Mouse (Mus musculus) intestine, postnatal 0 days (tissue): ENCODE results near the gene Adamts9. TPM values are rescaled to one million over a fixed set of nuclear protein-coding genes. Genes with fewer than 3 reads are reported as not detected.

Experiments
- ATAC-seq: fragments of 200-750 bp; cut with Nextera tagmentation; 2 replicates; pipeline ENCODE4 v1.8.0; 2017; ENCODE audit warnings: mild to moderate bottlenecking, moderate TSS enrichment, moderate library complexity
- H3K27ac ChIP-seq: fragments of 300-500 bp; sonication (generic); 2 replicates; pipeline ENCODE4 v1.5.1; 2014; ENCODE audit warnings: mild to moderate bottlenecking, low read depth, low read length, moderate library complexity
- H3K27me3 ChIP-seq: fragments of 300-500 bp; sonication (generic); replicated peaks from 2 replicates; pipeline ENCODE4 v1.6.1; 2014; ENCODE audit warnings: low read length, mixed read lengths; ENCODE audit not compliant: control insufficient read depth, insufficient read depth
- H3K36me3 ChIP-seq: fragments of 300-500 bp; sonication (generic); 2 replicates; pipeline ENCODE4 v1.6.1; 2014; ENCODE audit warnings: mild to moderate bottlenecking, moderate library complexity; ENCODE audit not compliant: control insufficient read depth, insufficient read depth
- H3K4me1 ChIP-seq: fragments of 300-500 bp; sonication (generic); replicated peaks from 2 replicates; pipeline ENCODE4 v1.6.1; 2014; ENCODE audit warnings: antibody characterized with exemption, low read length, mixed read lengths; ENCODE audit not compliant: control insufficient read depth, insufficient read depth
- H3K4me2 ChIP-seq: fragments of 300-500 bp; sonication (generic); replicated peaks from 2 replicates; pipeline ENCODE4 v1.6.1; 2014; ENCODE audit warnings: low read depth, mild to moderate bottlenecking, moderate library complexity
- H3K4me3 ChIP-seq: fragments of 300-500 bp; sonication (generic); 2 replicates; pipeline ENCODE4 v1.5.1; 2014; ENCODE audit warnings: low read depth, low read length
- H3K9ac ChIP-seq: fragments of 300-500 bp; sonication (generic); 2 replicates; pipeline ENCODE4 v1.6.1; 2014; ENCODE audit warnings: mild to moderate bottlenecking, low read depth, low read length
- H3K9me3 ChIP-seq: fragments of 300-500 bp; sonication (generic); 2 replicates; pipeline ENCODE4 v1.6.1; 2016; ENCODE audit warnings: mixed run types; ENCODE audit not compliant: control insufficient read depth
- CTCF ChIP-seq: sonication (generic); IDR thresholded peaks from 2 replicates; pipeline ENCODE4 v1.5.1; 2016; ENCODE audit warnings: low read depth, mild to moderate bottlenecking, control low read depth, antibody characterized with exemption, moderate library complexity
- WGBS: fragments of 180-500 bp; shearing (Covaris S2); extraction: QIAGEN DNeasy Blood & Tissue Kit; methylation state at CpG from one replicate; pipeline ENCODE4 v1.1.7; 2014; 5-methylcytosine and 5-hydroxymethylcytosine counted together
- polyA plus RNA-seq: library from polyadenylated mRNA; unstranded; fragments of >200 nt; fragmentation: Nextera tagmentation; extraction: Ambion mirVana; gene quantifications from 2 replicates; pipeline ENCODE4 v1.2.1, GENCODE M21; 2015

Adamts9 gene
- polyA plus RNA-seq, 1 experiment from 2014 or later = 2.2 TPM

DNA sequence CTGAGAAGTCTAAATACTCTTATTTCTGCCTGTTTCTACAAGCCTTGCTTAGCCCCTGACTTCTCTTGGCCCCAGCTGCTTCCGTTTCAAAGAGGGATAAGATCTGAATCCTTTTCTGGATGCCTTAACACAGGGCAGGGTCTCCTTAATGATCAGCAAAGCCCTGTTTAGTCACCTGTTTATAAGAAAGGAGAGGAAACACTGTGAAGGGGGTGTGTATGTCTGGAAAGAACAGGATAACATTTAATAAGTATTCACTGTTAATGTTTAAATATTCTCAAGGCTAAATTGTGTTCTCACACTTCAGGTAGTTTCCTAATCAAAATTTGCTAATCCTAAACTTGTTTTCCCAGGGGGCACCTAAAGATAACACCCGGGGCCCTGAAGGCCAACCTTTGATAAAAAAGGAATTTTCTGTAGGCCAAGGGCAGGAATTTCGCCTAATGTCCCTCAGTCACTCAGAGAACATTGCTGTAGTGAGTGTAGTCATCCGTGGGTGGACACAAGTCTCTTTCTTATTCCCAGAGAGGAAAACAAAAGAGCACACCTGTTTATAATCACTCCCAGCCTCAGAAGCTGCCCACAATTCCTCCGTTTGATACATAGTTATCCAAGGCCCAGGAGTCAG, 82.9 kb downstream of the Adamts9 start:
- H3K4me2 ChIP-seq = no peak overlapping the region
- ATAC-seq = no peak
- H3K9me3 ChIP-seq = no peaks in the 10 kb centered on the region
- H3K4me1 ChIP-seq = no peaks in the 10 kb centered on the region
- H3K27me3 ChIP-seq = no peaks in the 10 kb centered on the region
- H3K9ac ChIP-seq = no peak overlapping the region
- H3K36me3 ChIP-seq = peaks cover 7% of the 10 kb centered on the region
- H3K4me3 ChIP-seq = no peak overlapping the region
- 41% methylated on average over 5 of the region's 5 CpGs for WGBS
- H3K27ac ChIP-seq = no peak overlapping the region
- TF ChIP-seq CTCF = no peak

GRCm38 (mm10) chr6:92858721-92859510, 84.4 kb downstream of the Adamts9 start:
- 72% methylated on average over 12 of the region's 12 CpGs for WGBS
- Histone ChIP-seq H3K4me1 (no peaks in the 10 kb centered on the region), H3K27me3 (no peaks in the 10 kb centered on the region), H3K27ac (no peak overlapping the region; the same call in 1 of the 2 replicates), H3K4me3 (no peak overlapping the region), H3K9me3 (no peaks in the 10 kb centered on the region), H3K9ac (no peak overlapping the region), H3K36me3 (peaks cover 7% of the 10 kb centered on the region), H3K4me2 (no peak overlapping the region)
- no peak for ATAC-seq
- no peak for TF ChIP-seq CTCF

DNA sequence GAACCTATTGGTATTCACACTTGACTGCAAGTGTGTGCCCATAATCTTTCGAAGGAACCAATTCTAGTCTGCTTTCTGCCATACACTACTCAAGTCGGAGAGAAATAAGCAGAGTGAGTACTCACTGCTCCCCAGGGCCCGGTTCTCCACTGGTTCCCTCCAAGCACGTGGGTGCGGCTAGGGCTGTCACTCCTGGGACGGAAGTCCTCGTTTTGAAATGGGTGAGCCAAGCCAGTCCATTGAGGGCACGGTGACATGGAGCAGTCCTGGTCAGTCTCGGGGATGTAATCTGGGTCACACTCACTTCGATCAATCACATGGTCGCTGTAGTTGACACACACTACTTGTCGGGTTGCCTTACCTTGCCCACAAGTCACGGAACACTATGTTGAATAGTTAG, 85.5 kb downstream of the Adamts9 start:
- Histone ChIP-seq H3K4me3 (no peak overlapping the region), H3K4me2 (no peak overlapping the region), H3K4me1 (no peaks in the 10 kb centered on the region), H3K27me3 (no peaks in the 10 kb centered on the region), H3K9me3 (no peaks in the 10 kb centered on the region), H3K36me3 (peaks cover 7% of the 10 kb centered on the region), H3K27ac (no peak overlapping the region), H3K9ac (no peak overlapping the region)
- TF ChIP-seq CTCF = no peak
- no peak for ATAC-seq
- 92% methylated on average over 13 of the region's 13 CpGs for WGBS

DNA sequence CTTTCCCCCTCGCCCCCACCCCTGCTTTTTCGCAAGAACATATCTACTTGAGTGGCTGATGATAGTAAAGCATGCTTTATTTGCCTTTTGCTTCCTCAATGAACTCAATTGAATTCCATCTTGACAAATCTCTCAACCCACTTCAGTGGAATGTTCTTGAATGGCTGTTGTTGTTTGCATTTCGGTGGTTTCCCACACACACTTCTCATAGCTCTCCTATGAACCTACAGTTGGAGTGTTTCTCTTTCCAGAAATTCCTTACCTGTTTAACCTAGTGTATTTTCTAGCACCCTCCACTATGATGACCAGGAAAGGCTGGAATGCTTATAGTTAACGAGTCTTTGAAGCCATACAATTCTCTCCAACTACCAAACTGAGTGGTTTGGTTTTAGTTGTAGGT, 88.4 kb downstream of the Adamts9 start:
- 69% methylated on average over 4 of the region's 4 CpGs for WGBS
- Histone ChIP-seq H3K9ac (no peak overlapping the region), H3K4me3 (no peak overlapping the region), H3K27me3 (no peaks in the 10 kb centered on the region), H3K4me1 (no peaks in the 10 kb centered on the region), H3K9me3 (no peaks in the 10 kb centered on the region), H3K4me2 (no peak overlapping the region), H3K27ac (no peak overlapping the region), H3K36me3 (peaks cover 3% of the 10 kb centered on the region; the same call in 1 of the 2 replicates)
- ATAC-seq = no peak
- TF ChIP-seq CTCF = no peak

GRCm38 (mm10) chr6:92850250-92850649, 93.0 kb downstream of the Adamts9 start:
- ATAC-seq = no peak
- Histone ChIP-seq H3K9ac (no peak overlapping the region), H3K36me3 (peaks cover 11% of the 10 kb centered on the region; the same call in 1 of the 2 replicates), H3K4me1 (no peaks in the 10 kb centered on the region), H3K4me2 (no peak overlapping the region), H3K4me3 (no peak overlapping the region), H3K27me3 (no peaks in the 10 kb centered on the region), H3K27ac (no peak overlapping the region; the same call in 1 of the 2 replicates), H3K9me3 (no peaks in the 10 kb centered on the region)
- no peak for TF ChIP-seq CTCF
- WGBS = 54% methylated on average over 5 of the region's 5 CpGs

DNA sequence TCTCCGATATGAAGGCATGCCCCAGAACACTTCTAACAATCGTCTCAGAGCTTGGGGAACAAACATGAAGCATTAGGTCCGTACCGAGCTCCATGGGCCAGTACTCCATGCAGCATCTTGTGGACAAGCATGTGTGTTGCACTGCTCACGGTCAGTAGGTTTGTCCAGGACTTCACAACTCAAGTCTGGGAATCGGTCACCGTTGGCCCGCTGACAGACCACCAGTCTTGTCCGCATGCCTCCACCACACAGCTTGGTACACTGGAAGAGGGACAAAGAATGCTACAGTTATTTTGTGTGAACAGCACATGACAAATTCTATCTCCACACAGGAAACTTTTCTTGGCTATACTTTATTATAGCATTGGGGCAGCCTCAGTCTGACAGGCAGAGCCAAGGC, 94.1 kb downstream of the Adamts9 start:
- Histone ChIP-seq H3K4me3 (no peak overlapping the region), H3K9ac (no peak overlapping the region), H3K4me1 (no peaks in the 10 kb centered on the region), H3K27ac (no peak overlapping the region), H3K9me3 (no peaks in the 10 kb centered on the region), H3K27me3 (no peaks in the 10 kb centered on the region), H3K4me2 (no peak overlapping the region), H3K36me3 (peaks cover 11% of the 10 kb centered on the region; the same call in 1 of the 2 replicates)
- ATAC-seq = no peak
- no peak for TF ChIP-seq CTCF
- 95% methylated on average over 9 of the region's 9 CpGs for WGBS
